Mouse (Mus musculus): ENCODE results near the gene Pip4k2c.

Pip4k2c gene

GRCm38 (mm10) chr10:127188465-127189115 is 22.8 kb downstream of the Pip4k2c start:
- DNase-seq (ENCODE audit: low spot score), result peak; percentile 77

GRCm38 (mm10) chr10:127188079-127188453 is 23.3 kb downstream of the Pip4k2c start:
- peak; percentile 51 for DNase-seq (ENCODE audit: low spot score)

GRCm38 (mm10) chr10:127187371-127188078 is 23.9 kb downstream of the Pip4k2c start:
- no peak for DNase-seq (ENCODE audit: low spot score)

- DNase-seq (ENCODE audit: low spot score), result no peak
These were observed 24.9 kb downstream of the Pip4k2c start for GRCm38 (mm10) chr10:127186451-127186850.

GRCm38 (mm10) chr10:127185506-127185905 is 25.9 kb downstream of the Pip4k2c start:
- DNase-seq (ENCODE audit: low spot score), result no peak

- no peak for DNase-seq (ENCODE audit: low spot score)
These were observed 26.3 kb downstream of the Pip4k2c start for GRCm38 (mm10) chr10:127185101-127185500.

GRCm38 (mm10) chr10:127183759-127184158 is 27.6 kb downstream of the Pip4k2c start:
- DNase-seq (ENCODE audit: low spot score), result no peak

GRCm38 (mm10) chr10:127182624-127183023 is 28.8 kb downstream of the Pip4k2c start:
- DNase-seq (ENCODE audit: low spot score), result no peak

GRCm38 (mm10) chr10:127181566-127181965 is 29.8 kb downstream of the Pip4k2c start:
- DNase-seq (ENCODE audit: low spot score), result no peak

- no peak for DNase-seq (ENCODE audit: low spot score)
These were observed 30.7 kb downstream of the Pip4k2c start for GRCm38 (mm10) chr10:127180695-127181047.

GRCm38 (mm10) chr10:127179871-127180694 is 31.3 kb downstream of the Pip4k2c start, which contains the start of gene Slc26a10:
Slc26a10 (minus strand) TSS chr10:127180645.
- no peak for DNase-seq (ENCODE audit: low spot score)

- no peak for DNase-seq (ENCODE audit: low spot score)
These were observed 32.9 kb downstream of the Pip4k2c start for GRCm38 (mm10) chr10:127178286-127179027.

GRCm38 (mm10) chr10:127177719-127178118 is 33.7 kb downstream of the Pip4k2c start:
- DNase-seq (ENCODE audit: low spot score), result peak; percentile 86

- DNase-seq (ENCODE audit: low spot score), result no peak
These were observed 34.1 kb downstream of the Pip4k2c start for GRCm38 (mm10) chr10:127177235-127177634.

GRCm38 (mm10) chr10:127176756-127177155 is 34.6 kb downstream of the Pip4k2c start:
- no peak for DNase-seq (ENCODE audit: low spot score)

- no peak for DNase-seq (ENCODE audit: low spot score)
These were observed 35.2 kb downstream of the Pip4k2c start for GRCm38 (mm10) chr10:127176228-127176627.

GRCm38 (mm10) chr10:127174170-127174569 is 37.2 kb downstream of the Pip4k2c start:
- no peak for DNase-seq (ENCODE audit: low spot score)

- DNase-seq (ENCODE audit: low spot score), result no peak
These were observed 38.0 kb downstream of the Pip4k2c start for GRCm38 (mm10) chr10:127173148-127174065.

GRCm38 (mm10) chr10:127171631-127172200 is 39.7 kb downstream of the Pip4k2c start:
- no peak for DNase-seq (ENCODE audit: low spot score)

GRCm38 (mm10) chr10:127170837-127171272 is 40.5 kb downstream of the Pip4k2c start:
- peak; percentile 89 for DNase-seq (ENCODE audit: low spot score)

Measured in testis, postnatal 10 days (tissue).